Mouse (Mus musculus) kidney, adult 10 weeks (tissue): ENCODE results near the gene Cd47. TPM values are rescaled to one million over a fixed set of nuclear protein-coding genes. Genes with fewer than 3 reads are reported as not detected.

ENCODE experiments used
- polyA plus RNA-seq: library from polyadenylated mRNA; stranded (reverse); fragments of 350-450 nt; fragmentation: Illumina TruSeq; extraction: RNeasy Lipid Tissue Mini Kit (QIAGEN cat#74804); gene quantifications from one replicate; pipeline ENCODE4 v1.2.3, GENCODE M21; 2014; ENCODE audit warnings: low read depth, low replicate concordance

Gene Cd47
- polyA plus RNA-seq: 85.6 TPM

GRCm38 (mm10) chr16:49799597-49800561 is at the start of gene Cd47:
Gene Cd47, plus strand, starts transcription at chr16:49800533.

Other genes starting within 250 kb of the Cd47 start
- 62.4 TPM for gene Ift57, start 101.3 kb upstream of the Cd47 start, polyA plus RNA-seq